Mouse (Mus musculus) MEL (cell line): ENCODE data around the gene Ssh2. TPM values are rescaled to one million over a fixed set of nuclear protein-coding genes. Genes with fewer than 3 reads are reported as not detected.

Experiments used
- DNase-seq: peaks from one replicate; pipeline ENCODE4 v3.0.0; 2011; ENCODE audit warnings: low read depth, low spot score
- H3K27ac ChIP-seq: 2 replicates; pipeline ENCODE4 v1.5.1; 2012; ENCODE audit warnings: low read depth, mild to moderate bottlenecking, control low read depth, low read length, moderate library complexity; ENCODE audit not compliant: control insufficient read depth
- H3K27me3 ChIP-seq, 2 experiments: fragments of 150-350 bp in 1 of 2; sonication (generic) in 1 of 2; 2 replicates each; pipeline ENCODE4 v1.6.1; 2012; ENCODE audit warnings: low read length in 2 of 2, mild to moderate bottlenecking in 2 of 2, improper control_type of control experiment in 1 of 2, moderate library complexity in 1 of 2; ENCODE audit not compliant: insufficient read depth in 2 of 2, control insufficient read depth in 1 of 2
- H3K36me3 ChIP-seq, 2 experiments: 2 replicates each; pipeline ENCODE4 v1.6.1; 2012 to 2014; ENCODE audit warnings: low read length in 2 of 2, improper control_type of control experiment in 1 of 2, inconsistent platforms in 1 of 2, mild to moderate bottlenecking in 1 of 2; ENCODE audit not compliant: insufficient read depth in 2 of 2, control insufficient read depth in 1 of 2
- H3K4me1 ChIP-seq, 2 experiments: fragments of 150-350 bp in 1 of 2; sonication (generic) in 1 of 2; 2 replicates each; pipeline ENCODE4 v1.6.1; 2012; ENCODE audit warnings: low read length in 2 of 2, improper control_type of control experiment in 1 of 2, mild to moderate bottlenecking in 1 of 2; ENCODE audit not compliant: insufficient read depth in 2 of 2, control insufficient read depth in 1 of 2
- H3K4me3 ChIP-seq, 2 experiments: fragments of 150-350 bp in 1 of 2; sonication (generic) in 1 of 2; 2 replicates each; pipeline ENCODE4 v1.5.1; 2012; ENCODE audit warnings: low read depth in 2 of 2, low read length in 2 of 2, mild to moderate bottlenecking in 2 of 2, moderate library complexity in 2 of 2, control low read depth in 1 of 2, improper control_type of control experiment in 1 of 2; ENCODE audit not compliant: control insufficient read depth in 1 of 2, insufficient read depth in 1 of 2
- H3K79me2 ChIP-seq: 2 replicates; pipeline ENCODE4 v1.6.1; 2012; ENCODE audit warnings: mild to moderate bottlenecking, low read length, moderate library complexity; ENCODE audit not compliant: control insufficient read depth, poor library complexity, insufficient read depth
- H3K9ac ChIP-seq: 2 replicates; pipeline ENCODE4 v1.6.1; 2012; ENCODE audit warnings: low read depth, mild to moderate bottlenecking, control low read depth, low read length, moderate library complexity; ENCODE audit not compliant: control insufficient read depth, poor library complexity, severe bottlenecking
- H3K9me3 ChIP-seq: fragments of 150-350 bp; sonication (generic); replicated peaks from 2 replicates; pipeline ENCODE4 v1.6.1; 2012; ENCODE audit warnings: mild to moderate bottlenecking, low read length, improper control_type of control experiment, moderate library complexity; ENCODE audit not compliant: insufficient read depth
- CHD2 ChIP-seq: IDR thresholded peaks from 2 replicates; pipeline ENCODE4 v1.6.1; 2011; ENCODE audit warnings: low read length, improper control_type of control experiment
- E2F4 ChIP-seq: IDR thresholded peaks from 2 replicates; pipeline ENCODE4 v1.6.1; 2011; ENCODE audit warnings: low read depth, low read length, improper control_type of control experiment, borderline replicate concordance
- ELF1 ChIP-seq: IDR thresholded peaks from 2 replicates; pipeline ENCODE4 v1.6.1; 2014; ENCODE audit warnings: low read depth, mild to moderate bottlenecking, inconsistent platforms, low read length, improper control_type of control experiment, moderate library complexity
- ETS1 ChIP-seq: IDR thresholded peaks from 2 replicates; pipeline ENCODE4 v1.6.1; 2012; ENCODE audit warnings: low read depth, mild to moderate bottlenecking, inconsistent platforms, low read length, improper control_type of control experiment, moderate library complexity
- HCFC1 ChIP-seq: IDR thresholded peaks from 2 replicates; pipeline ENCODE4 v1.6.1; 2012; ENCODE audit warnings: low read depth, mild to moderate bottlenecking, inconsistent platforms, low read length, improper control_type of control experiment, moderate library complexity
- KAT2A ChIP-seq: conservative IDR thresholded peaks from 2 replicates; pipeline ENCODE4 v1.6.1; 2012; ENCODE audit warnings: low read depth, low read length, improper control_type of control experiment, inconsistent platforms
- MAFK ChIP-seq: IDR thresholded peaks from 2 replicates; pipeline ENCODE4 v1.6.1; 2011; ENCODE audit warnings: low read depth, mild to moderate bottlenecking, low read length, improper control_type of control experiment, borderline replicate concordance
- MAZ ChIP-seq: IDR thresholded peaks from 2 replicates; pipeline ENCODE4 v1.6.1; 2012; ENCODE audit warnings: low read depth, mild to moderate bottlenecking, inconsistent platforms, low read length, improper control_type of control experiment
- MEF2A ChIP-seq: IDR thresholded peaks from 2 replicates; pipeline ENCODE4 v1.6.1; 2014; ENCODE audit warnings: low read depth, mild to moderate bottlenecking, inconsistent platforms, low read length, improper control_type of control experiment; ENCODE audit not compliant: poor library complexity, insufficient replicate concordance, severe bottlenecking; ENCODE audit errors: extremely low read depth
- MXI1 ChIP-seq: IDR thresholded peaks from 2 replicates; pipeline ENCODE4 v1.6.1; 2011; ENCODE audit warnings: mild to moderate bottlenecking, low read depth, low read length, improper control_type of control experiment
- MYB ChIP-seq: IDR thresholded peaks from 2 replicates; pipeline ENCODE4 v1.6.1; 2011; ENCODE audit warnings: mild to moderate bottlenecking, low read depth, low read length, improper control_type of control experiment
- NELFE ChIP-seq: IDR thresholded peaks from 2 replicates; pipeline ENCODE4 v1.6.1; 2011; ENCODE audit warnings: low read depth, low read length, improper control_type of control experiment
- POLR2AphosphoS5 ChIP-seq: IDR thresholded peaks from 2 replicates; pipeline ENCODE4 v1.6.1; 2012; ENCODE audit warnings: low read depth, borderline replicate concordance, mild to moderate bottlenecking, inconsistent platforms, low read length, moderate library complexity, mixed read lengths
- SMC3 ChIP-seq: IDR thresholded peaks from 2 replicates; pipeline ENCODE4 v1.6.1; 2011; ENCODE audit warnings: low read depth, low read length, improper control_type of control experiment
- TAL1 ChIP-seq: IDR thresholded peaks from 2 replicates; pipeline ENCODE4 v1.6.1; 2012; ENCODE audit warnings: mild to moderate bottlenecking, inconsistent platforms, low read length, moderate library complexity, mixed read lengths
- TBP ChIP-seq: IDR thresholded peaks from 2 replicates; pipeline ENCODE4 v1.8.0; 2011; ENCODE audit warnings: low read depth, low read length, improper control_type of control experiment
- USF1 ChIP-seq: IDR thresholded peaks from 2 replicates; pipeline ENCODE4 v1.6.1; 2014; ENCODE audit warnings: low read depth, mild to moderate bottlenecking, inconsistent platforms, low read length, improper control_type of control experiment, moderate library complexity
- USF2 ChIP-seq, 2 experiments: IDR thresholded peaks; 2 replicates each; pipeline ENCODE4 v1.6.1; 2011 to 2012; ENCODE audit warnings: improper control_type of control experiment in 2 of 2, low read length in 2 of 2, borderline replicate concordance in 1 of 2, inconsistent platforms in 1 of 2, low read depth in 1 of 2, mild to moderate bottlenecking in 1 of 2; ENCODE audit not compliant: insufficient read depth in 1 of 2
- ZMIZ1 ChIP-seq: IDR thresholded peaks from 2 replicates; pipeline ENCODE4 v1.6.1; 2012; ENCODE audit warnings: low read depth, mild to moderate bottlenecking, inconsistent platforms, low read length, improper control_type of control experiment, moderate library complexity
- polyA plus RNA-seq, 2 experiments: library from polyadenylated mRNA; stranded (reverse) in 1 of 2; unstranded in 1 of 2; fragments of >175 nt in 1 of 2; fragments of >200 nt in 1 of 2; gene quantifications; 2 replicates each; pipeline versions ENCODE4 v1.2.1 to v1.2.4; 2012; ENCODE audit warnings: low replicate concordance in 2 of 2, low read depth in 1 of 2; ENCODE audit not compliant: insufficient read length in 2 of 2, insufficient read depth in 1 of 2, missing spikeins in 1 of 2
- total RNA-seq: library from RNA; depleted of rRNA; stranded (reverse); fragments of 300-350 nt; gene quantifications from 2 replicates; pipeline ENCODE4 v1.2.3, GENCODE M21; 2012

Ssh2 gene
- total and polyA plus RNA-seq, 3 experiments = 6.3 to 29.2 (median 16.5) TPM

DNA sequence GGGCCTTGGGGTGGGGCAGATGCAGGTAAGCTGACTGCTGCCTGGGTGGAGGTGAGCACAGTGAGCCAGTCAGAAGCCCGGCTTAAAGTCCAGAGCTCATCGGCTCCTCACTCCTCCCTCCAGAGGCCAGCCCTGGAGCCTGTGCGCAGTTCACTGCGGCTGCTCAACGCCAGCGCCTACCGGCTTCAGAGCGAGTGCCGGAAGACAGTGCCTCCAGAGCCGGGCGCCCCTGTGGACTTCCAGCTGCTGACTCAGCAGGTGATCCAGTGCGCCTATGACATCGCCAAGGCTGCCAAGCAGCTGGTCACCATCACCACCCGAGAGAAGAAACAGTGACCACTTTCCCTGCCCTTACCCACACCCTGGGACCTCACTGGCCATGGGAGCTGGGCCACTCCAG is 290.2 kb downstream of the Ssh2 start:
- peaks cover 0 to 4% of the 10 kb centered on the region in 2 experiments; a peak in 1 of 4 replicates for H3K4me1 ChIP-seq
- H3K27me3 ChIP-seq = no peaks in the 10 kb centered on the region
- no peaks in the 10 kb centered on the region for H3K79me2 ChIP-seq
- H3K9ac ChIP-seq = no peak overlapping the region
- H3K27ac ChIP-seq = no peak overlapping the region
- no peak for DNase-seq
- TF ChIP-seq MAFK = 0 out of 2 replicates have a peak, but pooled peaks have one; percentile 63
- TF ChIP-seq MEF2A = no peak
- peaks cover 0 to 1% of the 10 kb centered on the region in 2 experiments; a peak in 1 of 4 replicates for H3K36me3 ChIP-seq
- no peak overlapping the region for H3K4me3 ChIP-seq
- no peaks in the 10 kb centered on the region for H3K9me3 ChIP-seq

DNA sequence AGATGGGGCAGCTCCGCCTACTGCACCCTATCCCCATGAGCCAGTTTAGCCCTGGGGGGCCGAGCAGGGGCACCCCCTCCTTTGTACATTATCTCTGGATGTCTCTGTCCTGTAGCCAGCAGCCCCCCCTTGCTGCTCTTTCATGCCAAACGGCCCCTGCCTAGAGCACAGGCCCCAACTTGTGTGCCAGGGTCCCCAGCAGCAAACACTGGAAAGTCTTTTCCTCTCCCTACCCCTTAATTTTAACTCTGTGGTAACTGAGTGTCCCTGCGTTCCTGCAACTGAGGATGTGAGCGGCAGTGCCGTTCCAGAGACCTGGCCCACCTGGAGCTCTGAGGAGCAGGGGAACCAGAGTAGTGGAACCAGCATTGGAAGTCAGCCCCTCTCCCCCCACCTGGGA is 290.9 kb downstream of the Ssh2 start:
- TF ChIP-seq E2F4 (no peak), USF2 (IDR thresholded peaks at IDR 0.05; ENCODE audit: borderline replicate concordance in 1 of 2, insufficient read depth in 1 of 2, low read depth in 1 of 2, low read length in 2 of 2) (no peak), MXI1 (no peak), NELFE (no peak), ZMIZ1 (no peak), KAT2A (no peak), SMC3 (no peak), MAZ (no peak), TAL1 (no peak), ETS1 (no peak), HCFC1 (no peak), MYB (no peak), MAFK (no peak)
- H3K36me3 ChIP-seq = peaks cover 0 to 1% of the 10 kb centered on the region in 2 experiments; a peak in 1 of 4 replicates

DNA sequence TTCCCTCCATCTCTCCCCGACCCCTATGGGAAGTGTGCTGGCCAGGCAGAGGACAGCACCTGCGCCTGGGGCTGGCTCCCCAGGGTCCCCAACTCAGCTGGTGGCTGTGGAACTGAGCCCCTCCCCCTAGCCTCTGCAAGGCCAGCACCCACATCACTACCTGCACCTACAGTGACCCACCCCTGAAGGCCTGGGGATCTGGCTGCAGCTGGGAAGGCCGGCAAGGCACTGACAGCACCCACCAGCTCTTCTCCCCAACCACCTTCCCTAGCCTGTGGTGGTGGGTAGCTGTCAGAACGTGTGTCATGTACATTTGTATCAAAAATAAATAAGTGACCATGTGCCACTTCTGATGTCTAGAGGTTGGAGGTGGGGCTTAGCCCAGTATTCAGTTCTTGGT is 291.3 kb downstream of the Ssh2 start:
- H3K79me2 ChIP-seq = no peaks in the 10 kb centered on the region
- no peaks in the 10 kb centered on the region for H3K27me3 ChIP-seq
- no peak overlapping the region for H3K9ac ChIP-seq
- peaks cover 1 to 7% of the 10 kb centered on the region in 2 experiments; a peak in 3 of 4 replicates for H3K4me1 ChIP-seq
- peaks cover 0 to 3% of the 10 kb centered on the region in 2 experiments; a peak in 3 of 4 replicates for H3K36me3 ChIP-seq
- DNase-seq = no peak
- TF ChIP-seq NELFE (no peak), USF1 (no peak), TBP (no peak), ELF1 (no peak), POLR2AphosphoS5 (no peak), CHD2 (no peak)
- H3K4me3 ChIP-seq = no peak overlapping the region
- no peak overlapping the region for H3K27ac ChIP-seq
- H3K9me3 ChIP-seq = no peaks in the 10 kb centered on the region

More for the DNA sequence above, 290.9 kb downstream of the Ssh2 start:
- no peak for DNase-seq
- no peaks in the 10 kb centered on the region for H3K79me2 ChIP-seq
- no peak overlapping the region for H3K27ac ChIP-seq
- no peaks in the 10 kb centered on the region for H3K9me3 ChIP-seq
- no peaks in the 10 kb centered on the region for H3K27me3 ChIP-seq
- no peak overlapping the region for H3K9ac ChIP-seq
- H3K4me3 ChIP-seq = no peak overlapping the region
- peaks cover 0 to 4% of the 10 kb centered on the region in 2 experiments; a peak in 1 of 4 replicates for H3K4me1 ChIP-seq
